Mouse (Mus musculus): ENCODE data around the gene Lrtm1. TPM values are rescaled to one million over a fixed set of nuclear protein-coding genes. Genes with fewer than 3 reads are reported as not detected.

Gene Lrtm1
- polyA plus RNA-seq, 1 experiment from 2014 or later, result 0.36 TPM

- 79% methylated on average over 4 of the region's 4 CpGs for WGBS
- no peak overlapping the region for H3K4me2 ChIP-seq (replicated peaks)
- 0 out of 2 replicates have a peak, but pooled peaks cover 4% of the 10 kb centered on the region for H3K4me1 ChIP-seq
- ATAC-seq (ENCODE audit: insufficient number of reproducible peaks, insufficient read depth, low FRiP score, low TSS enrichment), result no peak
- H3K4me3 ChIP-seq, result no peak overlapping the region
- no peaks in the 10 kb centered on the region for H3K36me3 ChIP-seq
- H3K27me3 ChIP-seq, result no peaks in the 10 kb centered on the region
- no peak overlapping the region for H3K27ac ChIP-seq
- no peaks in the 10 kb centered on the region for H3K9me3 ChIP-seq
- H3K9ac ChIP-seq, result no peak overlapping the region
Observed at GRCm38 (mm10) chr14:29080630-29081029, 62.6 kb downstream of the Lrtm1 start.

- ATAC-seq (ENCODE audit: insufficient number of reproducible peaks, insufficient read depth, low FRiP score, low TSS enrichment), result no peak
- peaks cover 15% of the 10 kb centered on the region; the same call in 1 of the 2 replicates for H3K4me1 ChIP-seq
- no peak overlapping the region for H3K9ac ChIP-seq
- H3K27me3 ChIP-seq, result no peaks in the 10 kb centered on the region
- no peak overlapping the region for H3K4me3 ChIP-seq
- H3K27ac ChIP-seq, result no peak overlapping the region
- no peak overlapping the region for H3K4me2 ChIP-seq (replicated peaks)
- no peaks in the 10 kb centered on the region for H3K9me3 ChIP-seq
- 89% methylated on average over 1 of the region's 1 CpGs for WGBS
- no peaks in the 10 kb centered on the region for H3K36me3 ChIP-seq
Observed at GRCm38 (mm10) chr14:29082171-29082570, 64.2 kb downstream of the Lrtm1 start.

Measured in embryonic facial prominence, embryonic 12.5 days (tissue).